Mouse (Mus musculus) hindbrain, postnatal 0 days (tissue): ENCODE measurements at regions not wholly inside any gene's neighbourhood (a gene's known extent, or its start where the extent isn't known, plus 50 kb on each side); places are given as distances from the start of the nearest gene placed in this dataset.

Experiments
- ATAC-seq: fragments of 200-750 bp; cut with Nextera tagmentation; 2 replicates; pipeline ENCODE4 v1.8.0; 2017; ENCODE audit warnings: mild to moderate bottlenecking, moderate TSS enrichment, moderate library complexity
- DNase-seq: peaks from one replicate; pipeline ENCODE4 v3.0.0-alpha.2; 2015; ENCODE audit warnings: low spot score
- H3K27ac ChIP-seq: fragments of 300-500 bp; sonication (generic); 2 replicates; pipeline ENCODE4 v1.5.1; 2014; ENCODE audit warnings: mild to moderate bottlenecking
- H3K27me3 ChIP-seq: fragments of 300-500 bp; sonication (generic); 2 replicates; pipeline ENCODE4 v1.6.1; 2014; ENCODE audit warnings: low read length, mixed read lengths; ENCODE audit not compliant: insufficient read depth
- H3K36me3 ChIP-seq: fragments of 300-500 bp; sonication (generic); 2 replicates; pipeline ENCODE4 v1.6.1; 2014; ENCODE audit warnings: low read length, mixed read lengths; ENCODE audit not compliant: insufficient read depth
- H3K4me1 ChIP-seq: fragments of 300-500 bp; sonication (generic); 2 replicates; pipeline ENCODE4 v1.6.1; 2014; ENCODE audit warnings: antibody characterized with exemption, low read length, mixed read lengths; ENCODE audit not compliant: insufficient read depth
- H3K4me2 ChIP-seq: fragments of 300-500 bp; sonication (generic); 2 replicates; pipeline ENCODE4 v1.6.1; 2014; ENCODE audit warnings: low read depth, mild to moderate bottlenecking, low read length, moderate library complexity, mixed read lengths
- H3K4me3 ChIP-seq: fragments of 300-500 bp; sonication (generic); 2 replicates; pipeline ENCODE4 v1.5.1; 2014; ENCODE audit warnings: low read length
- H3K9ac ChIP-seq: fragments of 300-500 bp; sonication (generic); replicated peaks from 2 replicates; pipeline ENCODE4 v1.6.1; 2014; ENCODE audit warnings: mild to moderate bottlenecking, low read length, moderate library complexity, mixed read lengths
- H3K9me3 ChIP-seq: fragments of 300-500 bp; sonication (generic); 2 replicates; pipeline ENCODE4 v1.6.1; 2016; ENCODE audit warnings: low read length, mixed read lengths
- CTCF ChIP-seq: IDR thresholded peaks from 2 replicates; pipeline ENCODE4 v1.5.1; 2016; ENCODE audit warnings: antibody characterized with exemption, control low read depth, low read depth
- WGBS: fragments of 180-500 bp; shearing (Covaris S2); extraction: QIAGEN DNeasy Blood & Tissue Kit; methylation state at CpG from one replicate; pipeline ENCODE4 v1.1.7; 2014; 5-methylcytosine and 5-hydroxymethylcytosine counted together

DNA sequence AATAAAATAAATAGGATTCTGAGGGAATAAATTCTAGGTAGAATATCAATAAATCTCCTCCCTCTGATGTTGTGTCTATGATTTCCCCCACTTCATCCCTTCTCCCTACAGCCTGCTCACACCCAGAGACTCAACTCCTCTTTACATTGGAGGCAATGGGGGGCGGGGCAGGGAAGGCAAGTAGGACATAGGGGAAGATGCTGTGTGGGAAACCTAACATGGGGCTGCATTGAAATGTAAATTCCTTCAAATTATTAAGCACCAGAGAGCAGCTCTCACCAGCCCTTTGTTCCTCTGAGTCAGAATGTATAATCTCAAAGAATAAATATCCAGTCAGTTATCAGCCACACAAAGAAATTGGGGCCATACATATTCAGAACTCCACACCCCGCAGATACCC is 91.6 kb downstream of the Nuf2 start:
- DNase-seq, result no peak
- no peaks in the 10 kb centered on the region for H3K9me3 ChIP-seq
- no peak for TF ChIP-seq CTCF
- H3K27me3 ChIP-seq, result no peaks in the 10 kb centered on the region
- WGBS, result 24% methylated on average over 2 of the region's 2 CpGs
- H3K4me2 ChIP-seq, result no peak overlapping the region
- H3K27ac ChIP-seq, result no peak overlapping the region
- H3K36me3 ChIP-seq, result no peaks in the 10 kb centered on the region
- no peaks in the 10 kb centered on the region for H3K4me1 ChIP-seq
- no peak overlapping the region for H3K9ac ChIP-seq
- ATAC-seq, result no peak
- no peak overlapping the region for H3K4me3 ChIP-seq

- no peak for TF ChIP-seq CTCF
Observed at GRCm38 (mm10) chr1:169438006-169438405, 93.3 kb downstream of the Nuf2 start.

DNA sequence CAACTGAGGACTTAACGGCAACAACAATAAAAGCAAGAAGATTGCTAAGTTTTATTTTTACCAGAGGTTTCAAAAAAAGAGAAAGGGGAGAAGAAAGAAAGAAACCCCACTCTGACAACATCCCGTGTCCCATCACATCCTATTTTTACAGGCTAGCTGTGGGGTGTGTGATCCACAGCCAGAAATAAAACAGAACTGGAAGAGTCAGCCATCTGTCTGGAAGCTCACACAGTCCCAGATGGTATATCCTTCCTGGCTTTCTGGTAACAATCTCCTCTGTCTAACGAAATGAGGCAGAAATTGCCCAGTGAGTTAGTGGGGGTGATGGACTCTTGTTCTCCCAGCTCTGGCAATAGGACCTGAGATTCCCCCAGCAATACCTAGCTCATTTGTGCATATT is 108.9 kb downstream of the Nuf2 start:
- Histone ChIP-seq H3K9ac (no peak overlapping the region), H3K9me3 (no peaks in the 10 kb centered on the region), H3K27me3 (no peaks in the 10 kb centered on the region), H3K36me3 (no peaks in the 10 kb centered on the region), H3K27ac (no peak overlapping the region), H3K4me3 (no peak overlapping the region), H3K4me2 (no peak overlapping the region), H3K4me1 (no peaks in the 10 kb centered on the region)
- 60% methylated on average over 3 of the region's 3 CpGs for WGBS
- no peak for TF ChIP-seq CTCF
- DNase-seq (no peak), ATAC-seq (no peak)

More at GRCm38 (mm10) chr1:169438006-169438405, 93.3 kb downstream of the Nuf2 start:
- no peak overlapping the region for H3K27ac ChIP-seq
- DNase-seq, result no peak
- H3K9ac ChIP-seq, result no peak overlapping the region
- no peaks in the 10 kb centered on the region for H3K36me3 ChIP-seq
- no peaks in the 10 kb centered on the region for H3K4me1 ChIP-seq
- no peaks in the 10 kb centered on the region for H3K9me3 ChIP-seq
- WGBS, result 53% methylated on average over 3 of the region's 3 CpGs
- H3K27me3 ChIP-seq, result no peaks in the 10 kb centered on the region
- no peak overlapping the region for H3K4me3 ChIP-seq
- H3K4me2 ChIP-seq, result no peak overlapping the region
- no peak for ATAC-seq

GRCm38 (mm10) chr1:169421671-169422070 is 109.6 kb downstream of the Nuf2 start:
- WGBS, result 44% methylated on average over 1 of the region's 1 CpGs
- Histone ChIP-seq H3K4me2 (no peak overlapping the region), H3K27me3 (no peaks in the 10 kb centered on the region), H3K27ac (no peak overlapping the region), H3K9me3 (no peaks in the 10 kb centered on the region), H3K36me3 (no peaks in the 10 kb centered on the region), H3K9ac (no peak overlapping the region), H3K4me1 (no peaks in the 10 kb centered on the region), H3K4me3 (no peak overlapping the region)
- ATAC-seq (no peak), DNase-seq (no peak)
- TF ChIP-seq CTCF, result no peak

GRCm38 (mm10) chr1:169418665-169419045 is 112.6 kb downstream of the Nuf2 start:
- Histone ChIP-seq H3K9me3 (no peaks in the 10 kb centered on the region), H3K27me3 (no peaks in the 10 kb centered on the region), H3K9ac (no peak overlapping the region), H3K36me3 (no peaks in the 10 kb centered on the region), H3K4me3 (no peak overlapping the region), H3K4me2 (no peak overlapping the region), H3K4me1 (no peaks in the 10 kb centered on the region), H3K27ac (no peak overlapping the region)
- ATAC-seq (no peak), DNase-seq (no peak)
- TF ChIP-seq CTCF, result no peak
- WGBS, result 83% methylated on average over 4 of the region's 4 CpGs

- no peak for DNase-seq
Observed at GRCm38 (mm10) chr1:169417979-169418664, 113.1 kb downstream of the Nuf2 start.

GRCm38 (mm10) chr1:169416701-169417100 is 114.6 kb downstream of the Nuf2 start:
- DNase-seq (no peak), ATAC-seq (no peak)
- no peaks in the 10 kb centered on the region for H3K9me3 ChIP-seq
- 83% methylated on average over 1 of the region's 1 CpGs for WGBS
- H3K9ac ChIP-seq, result no peak overlapping the region
- no peaks in the 10 kb centered on the region for H3K27me3 ChIP-seq
- H3K27ac ChIP-seq, result no peak overlapping the region
- H3K4me1 ChIP-seq, result no peaks in the 10 kb centered on the region
- no peak for TF ChIP-seq CTCF
- H3K36me3 ChIP-seq, result no peaks in the 10 kb centered on the region
- H3K4me3 ChIP-seq, result no peak overlapping the region
- no peak overlapping the region for H3K4me2 ChIP-seq

More at GRCm38 (mm10) chr1:169417979-169418664, 113.1 kb downstream of the Nuf2 start:
- H3K4me1 ChIP-seq, result no peaks in the 10 kb centered on the region
- no peaks in the 10 kb centered on the region for H3K36me3 ChIP-seq
- no peak overlapping the region for H3K9ac ChIP-seq
- WGBS, result 69% methylated on average over 10 of the region's 10 CpGs
- no peaks in the 10 kb centered on the region for H3K9me3 ChIP-seq
- no peak for TF ChIP-seq CTCF
- no peak overlapping the region for H3K4me3 ChIP-seq
- no peak for ATAC-seq
- no peaks in the 10 kb centered on the region for H3K27me3 ChIP-seq
- H3K27ac ChIP-seq, result peak overlapping the region; percentile 1; the same call in 1 of the 2 replicates
- H3K4me2 ChIP-seq, result no peak overlapping the region
